Comparison of ENCODE assay signal across 21 mouse cellular contexts in genomic region chr2:19348454-19348853, GRCm38 (mm10).
"Had no signal": no experiment of that assay in that cellular context is flagged by ENCODE, and none has a peak within 500 bp of the region (broad histone marks: within the 10 kb centered on the region; RNA-seq: fewer than 3 reads in every experiment).

No protein-coding gene starts in this region.

- H3K4me2 ChIP-seq: lung, embryonic 15.5 days; midbrain, embryonic 13.5 days; neural tube, embryonic 13.5 days; neural tube, embryonic 15.5 days had no signal

- H3K9ac ChIP-seq: lung, embryonic 15.5 days; midbrain, embryonic 13.5 days; neural tube, embryonic 13.5 days; neural tube, embryonic 15.5 days had no signal

- ATAC-seq: lung, postnatal 0 days; midbrain, embryonic 13.5 days; midbrain, embryonic 16.5 days had no signal

- H3K4me3 ChIP-seq: lung, embryonic 15.5 days; megakaryocyte, embryonic 14.5 days; midbrain, embryonic 10.5 days; midbrain, embryonic 13.5 days; myocyte; neural tube, embryonic 13.5 days; neural tube, embryonic 15.5 days had no signal

- H3K27me3 ChIP-seq: lung, embryonic 15.5 days; megakaryocyte, embryonic 14.5 days; midbrain, embryonic 13.5 days; neural tube, embryonic 13.5 days; neural tube, embryonic 15.5 days had no signal

- DNase-seq: lung, adult 2 months; lung, postnatal 14 days; lung, postnatal 36 days; retina, postnatal 1 day; right cerebral cortex, adult 18-20 months; right cerebral cortex, postnatal 25 days; right cerebral cortex, postnatal 4 days; spleen, adult 18-20 months; thymus, adult 18-20 months; thymus, postnatal 14 days; thymus, postnatal 36 days had no signal

- H3K36me3 ChIP-seq: lung, embryonic 15.5 days; midbrain, embryonic 10.5 days; midbrain, embryonic 13.5 days; neural tube, embryonic 13.5 days; neural tube, embryonic 15.5 days had no signal

- H3K9me3 ChIP-seq: lung, embryonic 15.5 days; midbrain, embryonic 10.5 days; midbrain, embryonic 13.5 days; neural tube, embryonic 13.5 days; neural tube, embryonic 15.5 days had no signal

- H3K4me1 ChIP-seq: midbrain, embryonic 13.5 days; neural tube, embryonic 13.5 days; neural tube, embryonic 15.5 days had no signal

- H3K27ac ChIP-seq: lung, embryonic 15.5 days; macrophage; midbrain, embryonic 10.5 days; midbrain, embryonic 13.5 days; neural tube, embryonic 13.5 days; neural tube, embryonic 15.5 days had no signal
